10 mouse cellular contexts compared by ENCODE assay signal in the genomic region with DNA sequence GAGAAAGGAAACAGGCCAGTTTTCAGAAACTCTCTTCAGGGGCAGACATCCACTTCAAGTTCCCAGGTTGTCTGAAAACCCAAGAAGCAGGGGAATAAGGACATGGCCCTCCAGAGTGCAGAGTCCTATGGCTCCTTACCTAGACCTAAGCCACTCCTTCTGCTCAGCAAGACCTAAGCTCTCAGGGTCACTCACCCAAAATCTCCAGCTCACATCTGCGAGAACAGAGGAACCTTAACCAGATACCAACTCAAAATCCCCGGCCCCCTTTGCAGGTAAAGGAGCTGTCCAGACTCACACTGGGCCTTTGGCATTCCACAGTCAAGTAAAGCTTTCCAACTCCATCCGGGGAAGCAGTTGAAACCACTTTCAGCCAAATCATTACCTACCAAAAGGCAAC. TPM values are rescaled to one million over a fixed set of nuclear protein-coding genes. Genes with fewer than 3 reads are reported as not detected.
DNase-seq lines count a peak whose midpoint lies in the region; ATAC-seq and TF ChIP-seq lines count a peak whose summit lies in the region.
"Had no signal": no experiment of that assay in that cellular context is flagged by ENCODE, and none has a peak within 500 bp of the region (broad histone marks: within the 10 kb centered on the region; RNA-seq: fewer than 3 reads in every experiment).

No protein-coding gene starts in this region.

- H3K4me3 ChIP-seq in kidney, embryonic 16.5 days (ENCODE audit: low read length), result no peak overlapping the region
- H3K4me3 ChIP-seq in MEL (ENCODE audit: control insufficient read depth in 1 of 2, insufficient read depth in 1 of 2, low read depth in 2 of 2, low read length in 2 of 2), result peak overlapping the region; percentile 41 to 99
- H3K4me3 ChIP-seq in embryonic facial prominence, embryonic 12.5 days, result no peak overlapping the region
- H3K4me3 ChIP-seq in limb, embryonic 12.5 days (replicated peaks), result peak overlapping the region; percentile 5; the same call in 1 of the 2 replicates
- H3K4me3 ChIP-seq: liver, embryonic 15.5 days had no signal

- no peak for DNase-seq in kidney, postnatal 4 days
- DNase-seq in MEL (ENCODE audit: low read depth, low spot score), result peak; percentile 53
- DNase-seq in gastrocnemius, adult 18-20 months (ENCODE audit: low spot score), result no peak
- no peak for DNase-seq in adrenal gland, postnatal 10 days
- no peak for DNase-seq in gastrocnemius, postnatal 14 days
- DNase-seq: cerebellum, postnatal 36 days had no signal

- no peak overlapping the region for H3K27ac ChIP-seq in kidney, embryonic 16.5 days (ENCODE audit: low read length)
- H3K27ac ChIP-seq in MEL (ENCODE audit: control insufficient read depth, low read depth, low read length), result peak overlapping the region; percentile 16
- H3K27ac ChIP-seq in embryonic facial prominence, embryonic 12.5 days, result no peak overlapping the region
- H3K27ac ChIP-seq in limb, embryonic 12.5 days, result no peak overlapping the region
- H3K27ac ChIP-seq: liver, embryonic 15.5 days had no signal

- H3K79me2 ChIP-seq in MEL (ENCODE audit: control insufficient read depth, insufficient read depth, low read length, poor library complexity), result peaks cover 86% of the 10 kb centered on the region

- no peaks in the 10 kb centered on the region for H3K9me3 ChIP-seq in kidney, embryonic 16.5 days (ENCODE audit: low read length)
- H3K9me3 ChIP-seq in MEL (replicated peaks; ENCODE audit: insufficient read depth, low read length), result no peaks in the 10 kb centered on the region
- no peaks in the 10 kb centered on the region for H3K9me3 ChIP-seq in embryonic facial prominence, embryonic 12.5 days
- H3K9me3 ChIP-seq in limb, embryonic 12.5 days, result no peaks in the 10 kb centered on the region
- H3K9me3 ChIP-seq: liver, embryonic 15.5 days had no signal

- H3K4me2 ChIP-seq in kidney, embryonic 16.5 days (replicated peaks; ENCODE audit: low read depth, low read length), result peak overlapping the region; percentile 78
- peak overlapping the region; percentile 97 for H3K4me2 ChIP-seq in embryonic facial prominence, embryonic 12.5 days (replicated peaks)
- H3K4me2 ChIP-seq in limb, embryonic 12.5 days, result peak overlapping the region; percentile 96

- TF ChIP-seq EP300 in MEL (IDR thresholded peaks at IDR 0.05; ENCODE audit: low read depth in 1 of 2, low read length in 2 of 2), result no peak

- intact Hi-C loops in gastrocnemius, postnatal 14 days (cut with DNase I; ENCODE audit: low total_unique reads), result no loop called here

- no peak for ATAC-seq in kidney, embryonic 16.5 days (ENCODE audit: low FRiP score, low TSS enrichment)
- no peak for ATAC-seq in embryonic facial prominence, embryonic 12.5 days (ENCODE audit: insufficient number of reproducible peaks, insufficient read depth, low FRiP score, low TSS enrichment)
- no peak for ATAC-seq in limb, embryonic 12.5 days (ENCODE audit: insufficient number of reproducible peaks, insufficient read depth, low FRiP score, low TSS enrichment, low read depth)

- no peak for TF ChIP-seq RAD21 in MEL (IDR thresholded peaks at IDR 0.05; ENCODE audit: low read depth, low read length)

- no peak for TF ChIP-seq POLR2A in MEL (IDR thresholded peaks at IDR 0.05; ENCODE audit: control insufficient read depth in 1 of 2, insufficient read depth in 1 of 2, low read depth in 1 of 2, low read length in 2 of 2, poor library complexity in 1 of 2)

- H3K4me1 ChIP-seq in kidney, embryonic 16.5 days (ENCODE audit: insufficient read depth, low read length), result peaks cover 54% of the 10 kb centered on the region
- H3K4me1 ChIP-seq in MEL (ENCODE audit: control insufficient read depth in 1 of 2, insufficient read depth in 2 of 2, low read length in 2 of 2), result peaks cover 21 to 24% of the 10 kb centered on the region in 2 experiments
- peaks cover 36% of the 10 kb centered on the region for H3K4me1 ChIP-seq in embryonic facial prominence, embryonic 12.5 days
- H3K4me1 ChIP-seq in limb, embryonic 12.5 days (replicated peaks), result peaks cover 56% of the 10 kb centered on the region

- no peaks in the 10 kb centered on the region for H3K27me3 ChIP-seq in kidney, embryonic 16.5 days (ENCODE audit: insufficient read depth, low read length)
- no peaks in the 10 kb centered on the region for H3K27me3 ChIP-seq in MEL (ENCODE audit: control insufficient read depth in 1 of 2, insufficient read depth in 2 of 2, low read length in 2 of 2)
- H3K27me3 ChIP-seq in embryonic facial prominence, embryonic 12.5 days, result peaks cover 13% of the 10 kb centered on the region
- peaks cover 15% of the 10 kb centered on the region for H3K27me3 ChIP-seq in limb, embryonic 12.5 days

- no peak overlapping the region for H3K9ac ChIP-seq in kidney, embryonic 16.5 days (replicated peaks; ENCODE audit: low read length)
- peak overlapping the region; percentile 40 for H3K9ac ChIP-seq in MEL (ENCODE audit: control insufficient read depth, low read depth, low read length, poor library complexity, severe bottlenecking)
- H3K9ac ChIP-seq in embryonic facial prominence, embryonic 12.5 days, result no peak overlapping the region
- H3K9ac ChIP-seq in limb, embryonic 12.5 days (replicated peaks), result no peak overlapping the region
- H3K9ac ChIP-seq: liver, embryonic 15.5 days had no signal

- no peaks in the 10 kb centered on the region for H3K36me3 ChIP-seq in kidney, embryonic 16.5 days (ENCODE audit: insufficient read depth, low read length)
- H3K36me3 ChIP-seq in MEL (ENCODE audit: control insufficient read depth in 1 of 2, insufficient read depth in 2 of 2, low read length in 2 of 2), result peaks cover 10 to 47% of the 10 kb centered on the region in 2 experiments
- H3K36me3 ChIP-seq in embryonic facial prominence, embryonic 12.5 days, result no peaks in the 10 kb centered on the region
- H3K36me3 ChIP-seq in limb, embryonic 12.5 days, result no peaks in the 10 kb centered on the region
- H3K36me3 ChIP-seq: liver, embryonic 15.5 days had no signal

- TF ChIP-seq CTCF in MEL (IDR thresholded peaks at IDR 0.05 in 2 of 3, conservative IDR thresholded peaks at IDR 0.05 in 1 of 3; ENCODE audit: control insufficient read depth in 1 of 3, insufficient read depth in 1 of 3, low read depth in 2 of 3, low read length in 3 of 3, poor library complexity in 1 of 3, severe bottlenecking in 1 of 3), result no peak

- 56% methylated on average over 3 of the region's 3 CpGs for WGBS in kidney, embryonic 16.5 days
- WGBS in embryonic facial prominence, embryonic 12.5 days, result 54% methylated on average over 3 of the region's 3 CpGs
- WGBS in limb, embryonic 12.5 days, result 54% methylated on average over 3 of the region's 3 CpGs

TF ChIP-seq in MEL, 35 proteins besides CTCF, POLR2A, EP300 and RAD21:
- TF ChIP-seq CHD1 (IDR thresholded peaks at IDR 0.05; ENCODE audit: low read depth, low read length) (no peak), E2F4 (IDR thresholded peaks at IDR 0.05; ENCODE audit: borderline replicate concordance, low read depth, low read length) (no peak), MXI1 (IDR thresholded peaks at IDR 0.05; ENCODE audit: low read depth, low read length) (no peak; the same call in 1 of the 2 replicates), MAZ (IDR thresholded peaks at IDR 0.05; ENCODE audit: low read depth, low read length) (no peak), ZC3H11A (IDR thresholded peaks at IDR 0.05; ENCODE audit: low read depth, low read length) (no peak), POLR2AphosphoS2 (IDR thresholded peaks at IDR 0.05; ENCODE audit: low read length) (no peak), JUND (IDR thresholded peaks at IDR 0.05; ENCODE audit: low read depth, low read length) (no peak), HCFC1 (IDR thresholded peaks at IDR 0.05; ENCODE audit: low read depth, low read length) (no peak), ZKSCAN1 (IDR thresholded peaks at IDR 0.05; ENCODE audit: low read depth, low read length) (no peak), MAFK (IDR thresholded peaks at IDR 0.05; ENCODE audit: borderline replicate concordance, low read depth, low read length) (no peak), TCF12 (IDR thresholded peaks at IDR 0.05; ENCODE audit: low read depth, low read length) (no peak), RCOR1 (IDR thresholded peaks at IDR 0.05; ENCODE audit: low read depth, low read length) (no peak)

RNA-seq across cellular contexts. Expression of gene Cux1, which starts 3.3 kb away (rescaled TPM):
- 110 and 123 TPM in 2 replicates for polyA plus RNA-seq in kidney, embryonic 16.5 days (2015; fragmentation: Nextera tagmentation; extraction: Ambion mirVana)
- 70.4 and 71.1 TPM in 2 replicates for total RNA-seq in MEL (2012; rRNA removed)
- polyA plus RNA-seq in MEL (2012; ENCODE audit: insufficient read depth in 1 of 2, insufficient read length in 2 of 2, low read depth in 1 of 2, low replicate concordance in 2 of 2, missing spikeins in 1 of 2), result 100 to 1,000 TPM in 1 of 2 experiments, not detected in 1; 104 TPM
- 79.8 and 81.1 TPM in 2 replicates for polyA plus RNA-seq in embryonic facial prominence, embryonic 12.5 days (2016; fragmentation: Nextera tagmentation; extraction: Ambion mirVana)
- polyA plus RNA-seq in limb, embryonic 12.5 days (2016; fragmentation: Nextera tagmentation; extraction: Ambion mirVana), result 82.3 and 84.4 TPM in 2 replicates
- total RNA-seq in gastrocnemius, adult 18-20 months (2021), result 10 to 100 TPM; 82.7 to 88.7 TPM
- 10 to 100 TPM; 79.1 to 95.4 TPM for total RNA-seq in adrenal gland, postnatal 10 days (2021)
- total RNA-seq in gastrocnemius, postnatal 14 days (2021), result 10 to 100 TPM; 66.0 to 68.2 TPM

Comparison
In these comparisons a context has a peak if more than half of its experiments do, and no peak if none do; other contexts are left out.
1. H3K4me3 ChIP-seq: peak in MEL (2 of 2) and limb, embryonic 12.5 days (single experiment); none in kidney, embryonic 16.5 days (single experiment) and embryonic facial prominence, embryonic 12.5 days (single experiment).
2. Peak in every context shown above with its lines, with median percentiles within 50 percentile points of each other: H3K4me2 ChIP-seq.